Mouse (Mus musculus) heart, postnatal 14 days (tissue): ENCODE data around the gene Qrich1. TPM values are rescaled to one million over a fixed set of nuclear protein-coding genes. Genes with fewer than 3 reads are reported as not detected.

Source experiments
- DNase-seq, 2 experiments: peaks; one replicate each; pipeline ENCODE4 v3.0.0; 2021 to 2022
- intact Hi-C: fragments of 180-260 bp; cut with DNase I; formaldehyde crosslinking; loops from one replicate; pipeline ENCODE4 v1.15.1; 2025
- total RNA-seq, 2 experiments: library from RNA; stranded (reverse); gene quantifications; 2 replicates each; pipeline ENCODE4 v1.2.3; 2021

Gene Qrich1
- total RNA-seq, 2 experiments from 2014 or later = 68.4 to 70.1 TPM

- no peak for DNase-seq
Measured at GRCm38 (mm10) chr9:108545986-108546385, 29.4 kb downstream of the Qrich1 start.

GRCm38 (mm10) chr9:108546875-108547274, 30.3 kb downstream of the Qrich1 start:
- no peak for DNase-seq
- intact Hi-C loops = no loop called here

More at GRCm38 (mm10) chr9:108545986-108546385, 29.4 kb downstream of the Qrich1 start:
- intact Hi-C loops = no loop called here

GRCm38 (mm10) chr9:108559169-108559568, 42.6 kb downstream of the Qrich1 start:
- intact Hi-C loops = loop anchor here (5.0 kb wide), 1 partner anchor 37 kb away; no protein-coding TSS in a partner anchor
- DNase-seq = no peak

- peak; percentile 93 to 98 for DNase-seq
- intact Hi-C loops = no loop called here
Measured at GRCm38 (mm10) chr9:108560227-108560841, 43.7 kb downstream of the Qrich1 start, which contains the start of gene Impdh2. TSS of gene Impdh2 (plus strand) at chr9:108560286.

GRCm38 (mm10) chr9:108563671-108564070, 47.1 kb downstream of the Qrich1 start:
- intact Hi-C loops = no loop called here
- no peak for DNase-seq

GRCm38 (mm10) chr9:108564131-108564530, 47.5 kb downstream of the Qrich1 start:
- intact Hi-C loops = no loop called here

GRCm38 (mm10) chr9:108565881-108566814, 49.5 kb downstream of the Qrich1 start:
- intact Hi-C loops = loop anchor here (5.0 kb wide), 1 partner anchor 49 kb away; the partner anchor contains the start of gene Qrich1
- DNase-seq = no peak

More at GRCm38 (mm10) chr9:108564131-108564530, 47.5 kb downstream of the Qrich1 start:
- DNase-seq = no peak

- intact Hi-C loops = loop anchor here (5.0 kb wide), 1 partner anchor 50 kb away; the partner anchor contains the start of gene Qrich1
- peak; percentile 95 to 97 for DNase-seq
Measured at GRCm38 (mm10) chr9:108566815-108567776, 50.5 kb downstream of the Qrich1 start, which contains the start of gene Ndufaf3. TSS of gene Ndufaf3 (minus strand) at chr9:108567434.

GRCm38 (mm10) chr9:108567931-108568419, 51.4 kb downstream of the Qrich1 start:
- DNase-seq = peak in 1 of 2 experiments; percentile 39
- intact Hi-C loops = loop anchor here (5.0 kb wide), 1 partner anchor 51 kb away; the partner anchor contains the start of gene Qrich1

- DNase-seq = no peak
- intact Hi-C loops = loop anchor here (5.0 kb wide), 1 partner anchor 51 kb away; the partner anchor contains the start of gene Qrich1
Measured at GRCm38 (mm10) chr9:108568511-108568921, 51.9 kb downstream of the Qrich1 start.

- peak; percentile 87 to 89 for DNase-seq
- intact Hi-C loops = loop anchor here (5.0 kb wide), 1 partner anchor 52 kb away; the partner anchor contains the start of gene Qrich1
Measured at GRCm38 (mm10) chr9:108569381-108570206, 53.0 kb downstream of the Qrich1 start, which contains the start of gene Dalrd3. TSS of gene Dalrd3 (plus strand) at chr9:108569886.

- DNase-seq = peak; percentile 76 to 84
- intact Hi-C loops = no loop called here
Measured at GRCm38 (mm10) chr9:108570207-108570896, 53.7 kb downstream of the Qrich1 start.

- intact Hi-C loops = no loop called here
Measured at GRCm38 (mm10) chr9:108571401-108571973, 54.9 kb downstream of the Qrich1 start.

GRCm38 (mm10) chr9:108572321-108572720, 55.7 kb downstream of the Qrich1 start:
- no peak for DNase-seq
- intact Hi-C loops = loop anchor here (2.0 kb wide), 1 partner anchor 22 kb away; no protein-coding TSS in a partner anchor

More at GRCm38 (mm10) chr9:108571401-108571973, 54.9 kb downstream of the Qrich1 start:
- DNase-seq = no peak

GRCm38 (mm10) chr9:108573774-108574690, 57.4 kb downstream of the Qrich1 start:
- intact Hi-C loops = loop anchor here (2.0 kb wide), 1 partner anchor 21 kb away; no protein-coding TSS in a partner anchor

GRCm38 (mm10) chr9:108574921-108575320, 58.3 kb downstream of the Qrich1 start:
- no peak for DNase-seq
- intact Hi-C loops = no loop called here

More at GRCm38 (mm10) chr9:108573774-108574690, 57.4 kb downstream of the Qrich1 start:
- peak; percentile 49 to 76 for DNase-seq
